Mouse (Mus musculus): ENCODE measurements around the gene Kif2a. TPM values are rescaled to one million over a fixed set of nuclear protein-coding genes. Genes with fewer than 3 reads are reported as not detected.

Kif2a gene
- polyA plus RNA-seq, 1 experiment from 2014 or later = 25.7 TPM

- no peak for ATAC-seq (replicated peaks; ENCODE audit: insufficient number of reproducible peaks, low FRiP score, low TSS enrichment, low read depth)
- DNase-seq (ENCODE audit: low spot score) = no peak
- Histone ChIP-seq H3K27me3 (ENCODE audit: control insufficient read depth, insufficient read depth, low read length) (no peaks in the 10 kb centered on the region), H3K4me2 (ENCODE audit: low read depth, low read length) (no peak overlapping the region), H3K4me1 (ENCODE audit: control insufficient read depth, insufficient read depth, low read length) (no peaks in the 10 kb centered on the region), H3K36me3 (replicated peaks; ENCODE audit: control insufficient read depth, insufficient read depth, low read depth, low read length) (no peaks in the 10 kb centered on the region), H3K9ac (replicated peaks; ENCODE audit: low read length) (no peak overlapping the region), H3K9me3 (replicated peaks; ENCODE audit: control insufficient read depth, low read length) (no peaks in the 10 kb centered on the region), H3K4me3 (ENCODE audit: low read depth, low read length) (no peak overlapping the region), H3K27ac (replicated peaks; ENCODE audit: low read depth, low read length) (no peak overlapping the region)
- 48% methylated on average over 4 of the region's 4 CpGs for WGBS
Observed at GRCm38 (mm10) chr13:107056318-107056717, 34.4 kb upstream of the Kif2a start.

GRCm38 (mm10) chr13:107054496-107054895 lies 32.6 kb upstream of the Kif2a start:
- 66% methylated on average over 4 of the region's 4 CpGs for WGBS
- ATAC-seq (replicated peaks; ENCODE audit: insufficient number of reproducible peaks, low FRiP score, low TSS enrichment, low read depth) (no peak), DNase-seq (ENCODE audit: low spot score) (no peak)
- no peaks in the 10 kb centered on the region for H3K9me3 ChIP-seq (replicated peaks; ENCODE audit: control insufficient read depth, low read length)
- H3K4me1 ChIP-seq (ENCODE audit: control insufficient read depth, insufficient read depth, low read length) = no peaks in the 10 kb centered on the region
- no peak overlapping the region for H3K4me3 ChIP-seq (ENCODE audit: low read depth, low read length)
- no peak overlapping the region for H3K4me2 ChIP-seq (ENCODE audit: low read depth, low read length)
- no peaks in the 10 kb centered on the region for H3K27me3 ChIP-seq (ENCODE audit: control insufficient read depth, insufficient read depth, low read length)
- no peak overlapping the region for H3K27ac ChIP-seq (replicated peaks; ENCODE audit: low read depth, low read length)
- no peak overlapping the region for H3K9ac ChIP-seq (replicated peaks; ENCODE audit: low read length)
- no peaks in the 10 kb centered on the region for H3K36me3 ChIP-seq (replicated peaks; ENCODE audit: control insufficient read depth, insufficient read depth, low read depth, low read length)

GRCm38 (mm10) chr13:107051342-107051741 lies 29.4 kb upstream of the Kif2a start:
- no peaks in the 10 kb centered on the region for H3K27me3 ChIP-seq (ENCODE audit: control insufficient read depth, insufficient read depth, low read length)
- H3K27ac ChIP-seq (replicated peaks; ENCODE audit: low read depth, low read length) = no peak overlapping the region
- no peaks in the 10 kb centered on the region for H3K9me3 ChIP-seq (replicated peaks; ENCODE audit: control insufficient read depth, low read length)
- H3K9ac ChIP-seq (replicated peaks; ENCODE audit: low read length) = no peak overlapping the region
- H3K4me3 ChIP-seq (ENCODE audit: low read depth, low read length) = no peak overlapping the region
- 77% methylated on average over 3 of the region's 3 CpGs for WGBS
- no peak overlapping the region for H3K4me2 ChIP-seq (ENCODE audit: low read depth, low read length)
- H3K4me1 ChIP-seq (ENCODE audit: control insufficient read depth, insufficient read depth, low read length) = no peaks in the 10 kb centered on the region
- no peaks in the 10 kb centered on the region for H3K36me3 ChIP-seq (replicated peaks; ENCODE audit: control insufficient read depth, insufficient read depth, low read depth, low read length)
- ATAC-seq (replicated peaks; ENCODE audit: insufficient number of reproducible peaks, low FRiP score, low TSS enrichment, low read depth) = no peak
- DNase-seq (ENCODE audit: low spot score) = no peak

- no peak for DNase-seq (ENCODE audit: low spot score)
- no peak overlapping the region for H3K9ac ChIP-seq (replicated peaks; ENCODE audit: low read length)
- ATAC-seq (replicated peaks; ENCODE audit: insufficient number of reproducible peaks, low FRiP score, low TSS enrichment, low read depth) = no peak
- no peaks in the 10 kb centered on the region for H3K36me3 ChIP-seq (replicated peaks; ENCODE audit: control insufficient read depth, insufficient read depth, low read depth, low read length)
- H3K4me1 ChIP-seq (ENCODE audit: control insufficient read depth, insufficient read depth, low read length) = no peaks in the 10 kb centered on the region
- no peak overlapping the region for H3K4me3 ChIP-seq (ENCODE audit: low read depth, low read length)
- no peaks in the 10 kb centered on the region for H3K9me3 ChIP-seq (replicated peaks; ENCODE audit: control insufficient read depth, low read length)
- no peak overlapping the region for H3K27ac ChIP-seq (replicated peaks; ENCODE audit: low read depth, low read length)
- WGBS = 52% methylated on average over 5 of the region's 5 CpGs
- no peaks in the 10 kb centered on the region for H3K27me3 ChIP-seq (ENCODE audit: control insufficient read depth, insufficient read depth, low read length)
- H3K4me2 ChIP-seq (ENCODE audit: low read depth, low read length) = no peak overlapping the region
Observed at GRCm38 (mm10) chr13:107044229-107044628, 22.3 kb upstream of the Kif2a start.

- ATAC-seq (replicated peaks; ENCODE audit: insufficient number of reproducible peaks, low FRiP score, low TSS enrichment, low read depth) = no peak
- 86% methylated on average over 6 of the region's 6 CpGs for WGBS
Observed at GRCm38 (mm10) chr13:107042551-107042950, 20.6 kb upstream of the Kif2a start.

GRCm38 (mm10) chr13:107039493-107039892 lies 17.6 kb upstream of the Kif2a start:
- Histone ChIP-seq H3K27ac (replicated peaks; ENCODE audit: low read depth, low read length) (no peak overlapping the region), H3K4me1 (ENCODE audit: control insufficient read depth, insufficient read depth, low read length) (no peaks in the 10 kb centered on the region), H3K4me2 (ENCODE audit: low read depth, low read length) (no peak overlapping the region), H3K9ac (replicated peaks; ENCODE audit: low read length) (no peak overlapping the region), H3K36me3 (replicated peaks; ENCODE audit: control insufficient read depth, insufficient read depth, low read depth, low read length) (no peaks in the 10 kb centered on the region), H3K9me3 (replicated peaks; ENCODE audit: control insufficient read depth, low read length) (no peaks in the 10 kb centered on the region), H3K4me3 (ENCODE audit: low read depth, low read length) (no peak overlapping the region), H3K27me3 (ENCODE audit: control insufficient read depth, insufficient read depth, low read length) (no peaks in the 10 kb centered on the region)
- 90% methylated on average over 4 of the region's 4 CpGs for WGBS
- ATAC-seq (replicated peaks; ENCODE audit: insufficient number of reproducible peaks, low FRiP score, low TSS enrichment, low read depth) = no peak
- no peak for DNase-seq (ENCODE audit: low spot score)

More at GRCm38 (mm10) chr13:107042551-107042950, 20.6 kb upstream of the Kif2a start:
- no peak overlapping the region for H3K4me3 ChIP-seq (ENCODE audit: low read depth, low read length)
- H3K27ac ChIP-seq (replicated peaks; ENCODE audit: low read depth, low read length) = no peak overlapping the region
- no peak overlapping the region for H3K9ac ChIP-seq (replicated peaks; ENCODE audit: low read length)
- no peaks in the 10 kb centered on the region for H3K4me1 ChIP-seq (ENCODE audit: control insufficient read depth, insufficient read depth, low read length)
- no peaks in the 10 kb centered on the region for H3K36me3 ChIP-seq (replicated peaks; ENCODE audit: control insufficient read depth, insufficient read depth, low read depth, low read length)
- H3K27me3 ChIP-seq (ENCODE audit: control insufficient read depth, insufficient read depth, low read length) = no peaks in the 10 kb centered on the region
- no peak for DNase-seq (ENCODE audit: low spot score)
- no peaks in the 10 kb centered on the region for H3K9me3 ChIP-seq (replicated peaks; ENCODE audit: control insufficient read depth, low read length)
- no peak overlapping the region for H3K4me2 ChIP-seq (ENCODE audit: low read depth, low read length)

GRCm38 (mm10) chr13:107038346-107038745 lies 16.4 kb upstream of the Kif2a start:
- WGBS = 90% methylated on average over 2 of the region's 2 CpGs
- ATAC-seq (replicated peaks; ENCODE audit: insufficient number of reproducible peaks, low FRiP score, low TSS enrichment, low read depth) = no peak
- Histone ChIP-seq H3K4me3 (ENCODE audit: low read depth, low read length) (no peak overlapping the region), H3K27me3 (ENCODE audit: control insufficient read depth, insufficient read depth, low read length) (no peaks in the 10 kb centered on the region), H3K9ac (replicated peaks; ENCODE audit: low read length) (no peak overlapping the region), H3K27ac (replicated peaks; ENCODE audit: low read depth, low read length) (no peak overlapping the region), H3K4me1 (ENCODE audit: control insufficient read depth, insufficient read depth, low read length) (no peaks in the 10 kb centered on the region), H3K36me3 (replicated peaks; ENCODE audit: control insufficient read depth, insufficient read depth, low read depth, low read length) (no peaks in the 10 kb centered on the region), H3K9me3 (replicated peaks; ENCODE audit: control insufficient read depth, low read length) (no peaks in the 10 kb centered on the region), H3K4me2 (ENCODE audit: low read depth, low read length) (no peak overlapping the region)
- DNase-seq (ENCODE audit: low spot score) = no peak

GRCm38 (mm10) chr13:107035511-107036113 lies 13.7 kb upstream of the Kif2a start:
- H3K36me3 ChIP-seq (replicated peaks; ENCODE audit: control insufficient read depth, insufficient read depth, low read depth, low read length) = no peaks in the 10 kb centered on the region
- 88% methylated on average over 3 of the region's 3 CpGs for WGBS
- no peaks in the 10 kb centered on the region for H3K4me1 ChIP-seq (ENCODE audit: control insufficient read depth, insufficient read depth, low read length)
- no peak overlapping the region for H3K4me2 ChIP-seq (ENCODE audit: low read depth, low read length)
- no peaks in the 10 kb centered on the region for H3K9me3 ChIP-seq (replicated peaks; ENCODE audit: control insufficient read depth, low read length)
- no peak overlapping the region for H3K9ac ChIP-seq (replicated peaks; ENCODE audit: low read length)
- DNase-seq (ENCODE audit: low spot score) (no peak), ATAC-seq (replicated peaks; ENCODE audit: insufficient number of reproducible peaks, low FRiP score, low TSS enrichment, low read depth) (no peak)
- no peaks in the 10 kb centered on the region for H3K27me3 ChIP-seq (ENCODE audit: control insufficient read depth, insufficient read depth, low read length)
- H3K27ac ChIP-seq (replicated peaks; ENCODE audit: low read depth, low read length) = no peak overlapping the region
- no peak overlapping the region for H3K4me3 ChIP-seq (ENCODE audit: low read depth, low read length)

All from embryonic facial prominence, embryonic 11.5 days (tissue).